Mouse (Mus musculus): Measurements from ENCODE around the gene Myo9a. TPM values are rescaled to one million over a fixed set of nuclear protein-coding genes. Genes with fewer than 3 reads are reported as not detected.

Myo9a gene
- total RNA-seq (2015): 8.5 and 14.4 TPM in 2 replicates
- total RNA-seq (2017): 8.3 and 20.4 TPM in 2 replicates

DNA sequence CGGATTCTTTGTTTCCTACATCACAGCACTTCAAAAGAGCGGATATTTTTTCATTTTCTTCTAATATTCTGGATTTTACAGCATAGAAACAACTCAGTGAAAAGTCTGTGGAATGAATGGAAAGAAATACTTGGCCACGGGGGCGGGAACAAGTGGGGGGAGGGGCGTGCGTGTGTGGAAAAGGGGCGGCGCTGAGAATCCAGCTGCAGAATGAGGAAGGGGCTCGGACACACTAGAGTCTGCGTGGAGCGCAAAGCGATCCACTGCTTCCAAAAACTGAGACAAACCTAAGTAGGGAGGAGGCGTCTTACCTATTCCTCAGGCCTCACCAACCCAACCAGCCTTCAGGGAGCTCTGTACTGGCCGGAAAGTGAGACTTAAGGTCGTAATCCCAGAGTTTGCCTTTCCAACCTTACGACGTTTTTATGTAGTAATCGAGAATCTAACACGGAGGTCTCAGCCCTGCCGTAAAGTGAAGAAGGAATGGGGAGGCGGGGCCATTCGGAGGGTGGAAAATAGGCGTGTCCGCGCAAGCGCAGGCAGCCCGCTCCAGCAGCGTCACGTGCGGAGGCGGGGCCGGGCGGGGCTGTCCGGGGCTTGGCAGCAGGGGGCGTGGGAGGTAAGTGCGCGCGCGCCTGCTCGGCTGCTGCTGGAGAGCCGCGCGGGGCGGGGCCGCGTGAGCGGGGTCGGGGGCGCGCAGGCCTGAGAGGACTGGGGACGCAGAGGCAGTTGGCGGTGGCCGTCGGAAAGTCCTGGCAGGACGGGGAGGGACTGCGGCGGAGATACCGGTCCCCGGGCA lies at the start of gene Myo9a, which contains the start of gene Senp8:
Gene Myo9a (plus strand): TSS at position 630 of the 799 bp plus-strand sequence.
Gene Senp8 (minus strand): TSS at position 444 of the 799 bp plus-strand sequence.
- ATAC-seq (replicated peaks; ENCODE audit: poor library complexity): peak; percentile 88

DNA sequence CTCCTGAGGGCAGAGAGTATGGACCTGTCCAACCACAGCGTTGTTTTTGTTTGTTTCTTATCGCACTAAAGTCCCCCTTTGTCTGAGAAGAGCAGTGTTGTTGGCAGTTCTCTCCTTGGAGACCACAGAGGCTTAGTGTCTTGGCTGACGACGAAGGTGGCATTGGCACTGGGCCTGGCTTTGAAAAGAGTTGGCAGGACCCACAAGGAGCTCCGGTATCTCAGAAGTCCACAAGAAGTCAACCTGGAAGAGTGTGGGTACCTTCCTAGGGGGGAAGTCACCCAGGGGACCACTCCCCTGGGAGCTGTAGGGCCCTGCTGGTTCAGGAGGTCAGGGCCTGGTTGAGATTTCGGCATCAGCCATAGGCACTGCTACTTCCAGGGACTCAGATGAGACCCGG lies 49.6 kb upstream of the Myo9a start:
- no peak for ATAC-seq (replicated peaks; ENCODE audit: poor library complexity)

DNA sequence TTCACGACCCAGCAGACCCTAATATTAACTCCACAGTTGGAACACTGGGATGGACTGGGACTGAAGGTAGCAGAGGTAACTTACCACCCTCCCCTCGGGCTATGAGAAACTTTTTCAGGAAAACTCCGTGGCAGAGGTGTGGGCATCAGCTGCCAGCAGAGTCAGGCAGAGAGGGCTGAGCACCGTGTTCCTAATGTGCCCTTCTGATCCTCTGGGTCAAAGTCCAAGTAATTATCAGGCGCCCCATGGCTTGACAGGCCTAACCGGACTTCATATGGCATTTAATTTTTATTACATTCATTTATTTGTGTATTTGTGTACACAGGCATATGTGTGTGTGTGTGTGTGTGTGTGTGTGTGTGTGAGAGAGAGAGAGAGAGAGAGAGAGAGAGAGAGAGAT lies 47.6 kb upstream of the Myo9a start:
- no peak for ATAC-seq (replicated peaks; ENCODE audit: poor library complexity)

DNA sequence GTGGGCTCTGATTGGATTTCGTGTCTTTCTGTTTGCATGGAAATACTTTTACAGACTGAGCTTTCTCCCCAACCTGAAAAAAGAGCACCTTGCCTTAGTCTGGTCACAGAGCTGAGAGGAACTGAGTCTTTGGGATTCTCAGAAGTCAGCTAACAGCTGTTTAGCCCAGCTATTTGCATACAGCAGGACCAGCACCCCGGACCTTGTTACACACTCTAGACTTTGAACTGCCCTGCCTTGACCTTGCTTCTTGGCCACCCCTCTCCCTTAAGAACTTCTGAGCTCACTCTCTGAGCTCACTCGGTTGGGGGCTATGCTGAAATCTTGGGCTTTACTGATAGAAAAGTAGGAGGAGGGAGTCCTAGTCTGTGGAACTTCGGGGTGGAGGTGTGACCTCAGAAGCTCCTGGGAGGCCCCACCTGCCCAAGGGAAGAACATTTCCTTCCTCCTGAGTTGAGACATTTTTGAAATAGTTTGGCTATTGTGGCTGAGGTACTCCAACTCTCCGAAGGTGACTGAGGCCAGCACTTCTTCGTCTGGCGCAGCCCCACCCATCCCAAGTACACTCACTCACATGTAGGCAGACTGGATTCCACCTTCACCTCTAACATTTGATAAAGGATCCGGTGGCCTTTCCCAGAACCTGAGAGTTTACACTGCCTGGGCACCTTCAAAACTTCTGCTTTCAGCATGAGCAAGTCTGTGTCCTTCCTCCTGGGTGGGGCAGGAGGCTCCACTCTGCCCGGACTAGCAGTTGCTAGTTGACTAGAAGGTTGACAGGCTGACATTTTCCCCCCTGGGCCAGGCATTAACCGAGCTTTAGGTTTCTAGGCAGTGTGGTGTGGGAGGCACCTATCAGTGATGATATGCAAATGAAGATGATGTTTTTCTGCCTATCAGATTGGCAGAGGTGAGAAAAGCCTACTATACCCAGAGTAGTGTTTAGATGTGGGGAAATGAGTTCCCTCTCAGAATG lies 43.6 kb upstream of the Myo9a start:
- ATAC-seq (replicated peaks; ENCODE audit: poor library complexity): peak; percentile 42

DNA sequence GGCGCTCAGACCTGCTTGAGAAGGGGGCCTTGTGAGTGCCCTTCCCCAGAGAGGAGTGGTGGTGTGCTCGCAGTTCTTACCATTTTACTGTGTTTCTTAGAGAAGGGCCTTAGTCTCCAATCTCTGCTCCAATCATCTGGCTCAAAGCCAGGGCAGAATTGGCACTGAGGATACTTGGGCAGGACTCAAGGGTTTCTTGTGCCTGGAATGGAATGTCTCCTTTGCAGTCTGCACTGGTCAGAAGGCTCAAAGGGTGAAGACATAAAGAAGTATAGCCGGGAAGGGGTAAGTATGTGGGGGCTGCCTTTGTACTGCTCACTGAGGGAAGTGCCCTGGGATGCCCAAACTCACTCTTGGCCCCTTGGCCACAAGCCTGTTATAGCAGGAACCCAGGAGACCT lies 41.5 kb upstream of the Myo9a start:
- no peak for ATAC-seq (replicated peaks; ENCODE audit: poor library complexity)

DNA sequence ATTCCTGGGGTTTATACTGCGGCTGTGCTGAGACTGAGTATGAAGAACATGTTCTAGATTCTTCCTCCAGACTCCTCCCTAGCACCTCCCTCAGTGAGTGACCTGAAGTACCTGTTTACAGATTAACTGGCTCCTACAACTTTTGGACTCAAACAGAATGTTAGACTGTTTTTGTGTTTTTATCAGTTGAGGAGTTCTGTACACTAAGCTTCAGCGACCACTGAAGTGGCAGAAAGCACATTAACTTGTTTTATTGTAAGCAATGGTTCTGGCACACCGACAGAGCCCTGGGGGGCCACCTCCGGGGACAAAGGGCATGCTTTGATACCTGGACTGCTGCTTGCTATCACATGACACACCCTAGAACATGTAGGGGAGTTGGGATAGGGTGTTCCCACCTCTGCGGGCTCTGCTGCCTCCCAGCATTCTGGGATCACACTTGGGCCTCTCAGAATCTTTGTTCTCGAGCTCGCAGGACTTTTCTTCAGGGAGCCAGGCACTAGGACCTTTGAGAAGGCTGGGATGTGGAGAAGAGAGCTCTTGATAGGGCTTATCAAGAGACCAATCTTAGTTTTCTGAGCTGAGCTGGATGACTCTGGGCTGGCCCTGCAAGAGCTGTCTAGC lies 34.3 kb upstream of the Myo9a start:
- ATAC-seq (replicated peaks; ENCODE audit: poor library complexity): no peak

DNA sequence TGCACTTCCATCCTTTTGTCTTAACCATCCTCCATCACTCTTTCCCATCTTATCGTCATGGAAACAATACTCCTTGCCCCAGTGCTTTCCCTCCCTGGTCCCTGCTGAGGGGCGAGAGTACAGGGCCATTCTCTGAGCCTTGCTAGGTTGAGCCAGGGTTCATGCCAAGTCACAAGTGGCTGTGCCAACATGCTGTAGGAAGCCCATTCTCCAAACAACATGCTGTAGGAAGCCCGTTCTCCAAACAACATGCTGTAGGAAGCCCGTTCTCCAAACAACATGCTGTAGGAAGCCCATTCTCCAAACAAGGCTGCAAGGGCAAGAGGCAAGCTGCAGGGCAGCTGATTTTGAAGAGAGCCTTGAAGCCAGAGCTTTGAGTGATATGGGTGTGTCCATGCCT lies 32.5 kb upstream of the Myo9a start:
- no peak for ATAC-seq (replicated peaks; ENCODE audit: poor library complexity)

DNA sequence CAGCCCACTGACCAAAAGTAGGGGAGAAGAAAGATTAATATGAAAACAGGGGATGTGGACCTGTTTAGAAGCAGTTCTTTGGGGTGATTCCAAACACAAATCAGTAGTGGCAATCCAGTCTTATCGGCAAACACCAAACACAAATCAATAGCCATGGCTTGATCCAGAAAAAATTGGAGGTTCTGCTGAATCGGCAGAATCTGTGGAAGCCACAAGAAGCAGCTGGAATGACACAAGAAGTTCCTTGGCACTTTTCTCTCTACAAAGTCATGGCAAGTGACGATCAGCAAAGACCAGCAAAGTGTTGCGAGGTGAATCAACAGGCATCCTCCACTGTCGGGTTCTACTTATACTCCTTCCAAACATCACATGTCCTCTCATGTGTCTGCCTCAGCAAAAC lies 29.6 kb upstream of the Myo9a start:
- no peak for ATAC-seq (replicated peaks; ENCODE audit: poor library complexity)

DNA sequence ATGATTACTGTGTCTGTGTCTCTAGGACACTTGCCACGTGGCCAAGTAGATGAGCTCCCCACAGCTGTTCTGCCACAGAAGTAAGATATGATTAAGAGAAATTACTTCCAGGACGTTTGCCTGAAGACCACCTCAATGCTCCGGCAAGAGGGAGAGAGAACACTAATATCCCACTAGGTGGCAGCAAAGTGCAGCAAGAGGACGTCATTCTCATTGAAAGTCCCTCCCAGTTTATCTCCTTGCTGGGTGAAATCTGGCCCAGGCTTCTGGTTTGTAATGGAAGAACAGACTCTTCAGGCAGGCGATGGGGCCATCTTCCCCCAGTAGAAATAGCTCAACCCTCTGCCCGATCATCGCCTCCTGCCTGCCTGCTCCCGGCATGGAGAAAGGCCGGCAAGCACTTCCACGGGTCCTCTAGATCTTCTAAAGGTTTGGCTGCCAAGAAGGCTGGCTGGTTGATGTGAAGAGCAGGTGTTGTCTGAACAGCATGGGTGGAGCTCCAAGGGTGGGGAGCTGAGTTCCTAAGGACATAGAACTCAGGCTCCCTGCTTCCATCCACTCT lies 27.5 kb upstream of the Myo9a start:
- peak; percentile 99 for ATAC-seq (replicated peaks; ENCODE audit: poor library complexity)

DNA sequence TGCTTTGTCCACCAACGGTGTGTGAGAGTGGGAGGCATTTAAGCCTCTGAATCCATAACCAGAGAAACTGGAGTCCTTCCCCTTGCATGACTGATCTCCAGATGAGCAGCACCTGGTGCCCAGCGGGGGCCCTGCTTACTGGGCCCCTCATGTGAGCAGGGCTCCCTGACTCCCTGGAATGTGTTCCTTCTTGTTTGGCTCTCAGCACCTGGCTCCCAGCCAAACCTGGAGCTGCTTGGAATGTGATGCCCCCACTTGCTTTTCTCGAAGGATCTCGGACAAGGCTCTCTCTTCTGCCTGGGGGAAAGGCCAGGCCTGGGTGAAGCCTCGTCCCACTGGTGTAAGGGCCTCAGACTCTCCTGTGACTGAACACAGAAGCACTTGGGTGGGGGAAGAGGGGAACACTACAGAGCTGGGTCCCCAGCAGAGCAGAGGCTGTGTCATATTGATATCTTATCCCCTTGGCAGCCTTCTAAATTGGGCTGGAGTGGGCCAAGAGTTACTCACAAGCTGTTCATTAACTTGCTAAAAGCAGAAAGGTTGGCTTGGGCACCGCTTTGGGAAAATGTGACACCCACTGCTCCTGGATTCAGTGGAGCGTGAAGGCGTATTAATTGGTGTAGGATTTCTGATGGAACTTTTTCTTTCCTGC lies 26.8 kb upstream of the Myo9a start:
- no peak for ATAC-seq (replicated peaks; ENCODE audit: poor library complexity)

DNA sequence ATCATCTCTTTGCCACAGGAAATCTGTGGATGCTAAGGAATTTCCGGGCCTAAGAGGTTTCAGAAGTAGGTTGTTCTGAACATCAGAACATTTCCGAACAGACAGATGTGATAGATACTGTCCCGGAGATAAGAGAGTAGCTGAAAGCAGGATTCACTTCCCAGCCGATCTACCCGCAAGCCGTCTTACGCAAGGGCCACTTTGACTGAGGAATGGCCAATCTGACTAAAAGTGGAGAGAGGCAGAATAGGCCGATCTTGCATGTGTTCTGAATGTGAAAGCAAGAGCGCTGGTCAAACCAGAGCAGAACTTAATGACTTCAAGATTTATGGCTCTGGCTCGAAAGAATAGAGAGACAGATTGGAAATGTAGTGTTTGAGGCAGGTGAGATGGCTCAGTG lies 25.2 kb upstream of the Myo9a start:
- ATAC-seq (replicated peaks; ENCODE audit: poor library complexity): no peak

DNA sequence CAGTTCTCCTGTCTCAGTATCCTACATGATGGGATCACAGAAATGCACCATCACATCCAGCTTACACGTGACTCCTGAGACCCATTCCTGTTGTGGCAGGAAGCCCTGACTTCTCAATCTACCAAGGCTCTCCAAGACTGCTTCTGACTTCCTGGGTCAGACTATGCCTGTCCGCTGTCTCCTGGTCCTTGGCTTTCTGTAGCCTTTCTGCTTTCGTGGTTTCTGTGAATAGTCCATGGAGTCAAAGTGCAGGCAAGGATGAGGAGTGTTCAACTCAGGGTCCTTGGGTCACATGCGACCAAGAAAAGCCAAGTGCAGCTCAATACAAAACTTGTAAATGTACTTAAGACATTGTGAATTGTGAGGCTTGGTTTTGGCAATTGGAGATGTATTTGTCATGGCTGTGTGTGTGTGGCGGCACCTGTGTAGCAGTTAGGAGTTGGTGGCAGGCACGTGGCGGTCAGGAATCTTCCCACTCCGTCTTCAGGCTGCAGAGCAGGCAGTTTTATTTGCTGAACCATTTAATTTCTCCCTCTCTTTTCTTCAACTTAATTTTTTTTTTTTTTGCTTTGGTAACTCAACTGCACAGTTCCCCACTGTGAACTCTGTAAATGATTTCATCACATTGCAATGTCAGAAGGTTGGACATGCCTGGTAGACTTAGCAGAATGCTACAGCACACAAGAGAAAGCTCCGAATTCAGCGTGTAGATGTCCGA lies 23.0 kb upstream of the Myo9a start:
- ATAC-seq (replicated peaks; ENCODE audit: poor library complexity): no peak

DNA sequence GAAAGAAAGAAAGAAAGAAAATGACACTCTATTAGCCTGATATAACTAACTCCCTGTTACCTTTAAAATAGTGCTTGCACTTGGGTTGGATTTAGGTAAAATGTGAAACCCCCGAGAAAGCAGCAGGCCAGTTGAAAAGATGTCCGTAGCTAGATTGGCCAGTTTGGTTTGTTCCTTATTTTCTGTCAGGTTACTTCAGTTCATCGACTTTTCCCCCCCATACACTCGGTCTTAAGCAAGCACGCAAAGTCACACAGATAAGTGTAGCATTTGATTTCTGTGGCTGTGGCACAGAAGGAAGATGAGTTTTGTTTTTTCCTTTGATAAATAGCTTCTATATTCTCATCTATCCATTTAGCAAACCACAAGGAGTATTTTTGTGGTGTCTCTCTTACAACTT lies 19.6 kb upstream of the Myo9a start:
- ATAC-seq (replicated peaks; ENCODE audit: poor library complexity): no peak

DNA sequence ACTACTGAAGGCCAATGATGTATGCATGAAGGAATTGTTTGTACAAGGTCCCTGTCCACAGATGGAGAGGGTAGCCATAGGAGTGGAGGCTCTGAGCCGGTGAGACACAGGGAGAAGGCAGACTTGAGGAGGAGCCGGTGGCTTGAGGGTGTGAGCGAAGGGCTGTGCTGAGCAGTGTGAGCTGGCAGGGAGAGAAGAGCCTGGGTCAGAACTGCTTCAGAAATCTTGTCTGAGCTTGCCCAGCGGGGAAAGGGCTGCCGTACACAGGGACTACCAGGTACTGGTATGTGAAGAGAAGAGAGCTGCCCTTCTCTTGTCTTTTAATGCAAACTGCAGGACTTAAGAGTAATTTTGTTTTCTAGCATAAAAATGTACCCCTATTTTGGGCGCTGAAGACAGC lies 17.6 kb upstream of the Myo9a start:
- no peak for ATAC-seq (replicated peaks; ENCODE audit: poor library complexity)

DNA sequence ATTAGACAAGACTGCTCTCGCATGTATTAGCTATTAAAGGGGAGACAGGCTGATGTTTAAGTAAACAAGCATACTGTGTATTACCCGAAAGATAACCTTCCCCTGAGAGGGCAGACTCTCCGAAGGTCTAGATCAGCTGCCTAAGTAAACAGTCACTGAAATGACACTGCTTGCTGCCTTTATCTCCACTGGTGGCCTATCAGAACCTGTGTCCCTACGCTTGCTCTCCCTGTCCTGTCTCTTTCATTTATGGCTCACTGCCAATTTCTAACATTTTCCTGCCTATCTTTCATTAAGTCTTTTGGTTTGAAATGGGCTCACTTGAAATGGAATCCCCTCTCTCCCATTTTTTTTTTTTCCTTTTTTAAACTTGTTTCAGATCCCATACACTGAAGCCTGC lies 15.3 kb upstream of the Myo9a start:
- peak; percentile 90 for ATAC-seq (replicated peaks; ENCODE audit: poor library complexity)

DNA sequence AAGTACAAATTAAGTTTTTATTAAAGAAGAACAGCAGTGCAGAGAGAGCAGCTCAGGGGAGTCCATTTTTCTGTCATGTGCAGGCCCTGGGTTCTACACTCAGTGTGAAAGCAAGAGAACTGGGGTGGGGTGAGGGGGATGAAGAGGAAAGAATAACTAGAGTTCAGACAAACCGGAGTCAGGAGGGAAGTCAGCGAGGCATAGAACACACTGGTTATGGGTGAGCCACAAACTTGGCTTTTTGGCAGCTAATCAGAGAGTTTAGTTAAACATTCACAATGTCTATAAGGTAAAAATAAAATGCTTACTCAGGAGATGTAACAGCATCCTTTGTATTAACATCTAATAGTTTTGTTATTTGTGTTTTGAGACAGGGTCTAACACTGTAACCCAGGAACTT lies 10.1 kb upstream of the Myo9a start:
- ATAC-seq (replicated peaks; ENCODE audit: poor library complexity): no peak

DNA sequence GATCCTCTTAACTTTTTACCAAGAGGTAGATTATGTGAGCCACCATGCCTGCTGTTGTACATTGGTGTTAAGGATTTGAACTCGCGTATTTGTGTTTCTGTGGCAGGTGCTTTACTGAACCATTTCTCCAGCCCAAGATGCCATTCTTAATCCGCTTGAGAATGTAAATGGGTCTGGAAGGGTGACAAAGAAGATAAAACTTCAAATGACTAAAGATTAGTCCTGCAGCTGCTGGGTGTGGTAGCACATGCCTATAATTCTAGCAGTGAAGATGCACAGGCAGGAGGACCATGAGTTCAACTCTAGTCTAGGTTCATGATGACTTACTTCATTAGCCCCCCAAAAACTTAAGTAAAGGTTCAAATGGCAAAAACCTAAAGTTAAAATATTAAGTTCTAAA lies 6.8 kb upstream of the Myo9a start:
- ATAC-seq (replicated peaks; ENCODE audit: poor library complexity): no peak

DNA sequence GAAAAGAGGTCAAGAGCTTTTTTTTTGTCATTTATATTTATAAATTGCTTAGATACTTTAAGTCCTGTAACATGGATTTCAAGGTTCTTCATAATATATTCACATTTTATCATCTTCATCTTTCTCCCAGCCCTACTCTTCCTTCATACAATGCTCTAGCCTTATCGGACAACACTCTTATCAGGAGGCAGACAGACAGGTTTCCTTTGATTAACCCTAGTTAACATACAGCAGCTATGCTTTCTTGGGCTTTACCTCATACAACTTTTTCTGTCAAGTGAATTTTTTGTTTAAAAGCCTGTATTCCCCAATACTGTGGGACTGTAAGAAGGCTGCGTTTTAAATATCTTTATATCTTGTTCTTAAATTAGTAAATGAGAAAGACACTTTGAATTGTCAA lies 2.3 kb upstream of the Myo9a start:
- no peak for ATAC-seq (replicated peaks; ENCODE audit: poor library complexity)

DNA sequence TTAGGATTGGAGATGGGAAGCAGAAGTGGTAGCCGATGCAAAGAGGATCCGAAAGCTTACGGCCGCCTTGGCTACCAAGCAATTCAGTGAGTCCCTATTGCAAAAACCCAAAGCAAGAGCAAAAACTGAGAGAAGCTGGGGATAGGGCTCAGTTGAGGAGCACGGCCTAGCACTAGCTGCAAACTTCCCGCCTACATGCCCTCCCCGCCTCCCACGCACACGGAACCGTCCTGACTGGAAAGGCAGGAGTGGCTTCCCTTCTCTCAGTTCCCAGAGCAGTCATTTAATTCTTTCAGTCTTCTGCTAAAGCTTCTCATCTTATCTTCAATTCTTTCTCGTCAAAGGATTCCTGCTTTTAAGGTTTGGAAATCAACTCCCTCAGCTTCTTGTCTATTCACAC lies 1.7 kb upstream of the Myo9a start:
- no peak for ATAC-seq (replicated peaks; ENCODE audit: poor library complexity)
